Mouse (Mus musculus) kidney, adult 2 months (tissue): ENCODE data around the gene Timm17b.

Source experiments
- CTCF ChIP-seq: fragments of 200-500 bp; conservative IDR thresholded peaks from 2 replicates; pipeline ENCODE4 v1.5.1; 2011; ENCODE audit warnings: low read depth, mild to moderate bottlenecking, control low read depth, low read length, moderate library complexity, mixed read lengths; ENCODE audit not compliant: insufficient read depth, insufficient read length
- POLR2A ChIP-seq: fragments of 200-500 bp; IDR thresholded peaks from one replicate; pipeline ENCODE4 v1.6.1; 2011; ENCODE audit warnings: low read depth, low read length, control low read depth

DNA sequence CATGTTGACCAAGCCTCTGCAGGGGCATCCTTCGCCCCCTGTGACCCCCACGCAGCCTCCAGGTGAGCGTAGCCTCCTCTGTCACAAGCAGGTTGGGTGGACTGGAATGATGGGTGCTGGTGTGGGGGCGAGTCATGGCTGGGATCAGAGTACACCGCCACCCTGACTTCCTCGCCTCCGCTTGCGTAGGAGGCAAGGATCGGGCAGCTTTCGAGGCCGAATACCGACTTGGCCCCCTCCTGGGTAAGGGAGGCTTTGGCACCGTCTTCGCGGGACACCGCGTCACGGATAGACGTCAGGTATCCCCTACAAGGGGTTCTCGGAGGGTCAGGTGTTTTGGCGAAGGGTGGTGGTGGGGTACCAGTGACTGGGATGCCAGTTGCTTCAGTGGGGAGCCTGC lies 20.7 kb upstream of the Timm17b start:
- TF ChIP-seq CTCF (no peak), POLR2A (no peak)
